Mouse (Mus musculus) spleen, embryonic (tissue): ENCODE measurements around the gene Trappc3l.

Source experiments
- CTCF ChIA-PET: fragments of 350-600 bp; sonication (Branson Sonifier 250); formaldehyde crosslinking; loops from one replicate; lab custom pipeline; 2022; lab: Charles Lee

Trappc3l gene

DNA sequence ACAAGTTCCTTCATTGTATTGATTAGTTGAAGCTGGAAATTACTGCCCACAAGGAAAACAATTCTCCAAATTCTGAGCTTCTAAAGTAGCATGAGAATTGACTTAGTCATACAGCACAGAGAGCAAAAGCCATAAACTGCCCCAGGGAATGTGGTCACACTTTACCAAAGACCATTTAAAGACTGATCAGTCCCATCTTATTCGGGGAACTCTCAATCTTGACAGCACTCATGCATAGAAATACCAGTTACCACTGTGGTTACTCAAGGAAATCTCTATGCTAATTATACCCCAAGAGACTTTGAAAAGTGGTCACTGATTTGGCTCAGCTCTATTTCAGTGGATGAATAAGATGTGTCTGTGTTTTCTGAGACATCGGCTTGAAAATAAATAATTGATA lies 57.8 kb downstream of the Trappc3l start:
- CTCF ChIA-PET: no interaction called here

DNA sequence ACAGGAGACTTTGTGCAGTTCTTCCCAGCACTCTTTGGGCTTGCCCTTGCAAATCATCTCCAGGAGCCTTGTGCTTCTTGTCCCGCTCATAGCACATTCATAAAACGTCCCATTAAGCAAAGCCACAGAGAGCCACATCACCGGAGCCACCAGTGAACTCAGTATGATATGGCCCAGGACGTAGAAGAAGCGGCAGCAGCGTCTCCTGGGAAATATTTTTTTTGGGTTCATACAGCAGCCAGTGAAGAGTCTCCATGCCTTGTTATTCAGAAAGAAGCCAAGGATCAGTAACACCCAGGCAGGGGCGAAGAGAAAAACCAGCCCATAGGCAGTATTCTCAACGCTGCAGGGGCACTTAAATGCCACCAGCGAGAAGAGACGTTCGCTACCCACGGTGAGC lies 58.6 kb downstream of the Trappc3l start:
- CTCF ChIA-PET: no interaction called here

DNA sequence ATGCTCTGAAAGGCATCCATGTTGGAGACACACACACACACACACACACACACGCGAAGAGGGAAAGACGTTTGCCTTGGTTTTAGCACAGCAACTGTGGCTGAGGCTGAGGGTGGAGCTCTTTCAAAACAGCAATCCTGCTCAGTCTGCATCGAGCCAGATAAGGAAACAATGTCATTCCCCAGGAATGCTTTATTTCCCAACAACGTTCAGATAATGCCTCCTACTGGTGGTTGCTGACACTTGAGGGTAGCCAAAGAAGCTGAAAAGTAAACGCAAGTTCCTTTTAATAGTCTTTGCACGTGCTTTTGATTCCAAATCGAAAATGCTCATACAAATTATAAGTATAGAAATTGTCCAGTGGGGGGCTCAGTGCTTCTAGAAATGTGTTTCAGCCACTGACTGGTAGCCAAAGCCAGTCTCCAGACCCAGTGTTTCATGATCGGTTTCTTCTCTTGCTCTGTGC lies 59.1 kb downstream of the Trappc3l start, which contains the start of gene Calhm5:
Gene Calhm5 (minus strand): TSS at position 102 of the 466 bp plus-strand sequence.
- CTCF ChIA-PET: no interaction called here

DNA sequence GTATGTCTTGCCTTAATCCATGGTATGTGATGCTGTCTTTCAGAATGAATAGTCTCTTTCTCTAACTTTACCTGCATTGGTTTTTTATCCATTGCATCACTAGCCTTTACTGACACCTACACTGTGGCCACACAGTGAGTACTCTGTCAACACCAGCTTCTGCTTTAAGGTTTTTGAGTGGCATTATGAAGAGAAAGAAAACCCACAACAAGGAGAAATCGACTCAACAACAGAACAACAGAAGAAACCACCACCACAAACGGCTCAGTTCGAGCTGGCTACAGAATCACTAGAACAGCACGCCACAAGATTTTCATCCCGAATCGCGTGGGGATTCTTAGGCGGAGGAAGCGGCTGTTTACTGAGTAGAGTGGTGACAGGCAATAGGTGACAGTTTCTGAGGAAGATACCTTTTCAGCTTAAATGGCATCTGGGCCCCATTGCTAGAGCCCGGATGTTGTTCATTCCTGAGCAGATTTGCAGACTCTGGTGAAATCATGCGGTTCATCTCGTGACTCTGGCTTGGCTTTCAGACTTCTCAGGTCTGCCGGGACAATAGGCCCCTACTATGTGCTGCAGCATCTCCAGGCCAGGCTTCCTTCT lies 73.6 kb downstream of the Trappc3l start:
- CTCF ChIA-PET: interaction anchor here (0.7 kb wide), 1 partner anchor 263 kb away, joined by 6 read pairs; no protein-coding TSS in a partner anchor

DNA sequence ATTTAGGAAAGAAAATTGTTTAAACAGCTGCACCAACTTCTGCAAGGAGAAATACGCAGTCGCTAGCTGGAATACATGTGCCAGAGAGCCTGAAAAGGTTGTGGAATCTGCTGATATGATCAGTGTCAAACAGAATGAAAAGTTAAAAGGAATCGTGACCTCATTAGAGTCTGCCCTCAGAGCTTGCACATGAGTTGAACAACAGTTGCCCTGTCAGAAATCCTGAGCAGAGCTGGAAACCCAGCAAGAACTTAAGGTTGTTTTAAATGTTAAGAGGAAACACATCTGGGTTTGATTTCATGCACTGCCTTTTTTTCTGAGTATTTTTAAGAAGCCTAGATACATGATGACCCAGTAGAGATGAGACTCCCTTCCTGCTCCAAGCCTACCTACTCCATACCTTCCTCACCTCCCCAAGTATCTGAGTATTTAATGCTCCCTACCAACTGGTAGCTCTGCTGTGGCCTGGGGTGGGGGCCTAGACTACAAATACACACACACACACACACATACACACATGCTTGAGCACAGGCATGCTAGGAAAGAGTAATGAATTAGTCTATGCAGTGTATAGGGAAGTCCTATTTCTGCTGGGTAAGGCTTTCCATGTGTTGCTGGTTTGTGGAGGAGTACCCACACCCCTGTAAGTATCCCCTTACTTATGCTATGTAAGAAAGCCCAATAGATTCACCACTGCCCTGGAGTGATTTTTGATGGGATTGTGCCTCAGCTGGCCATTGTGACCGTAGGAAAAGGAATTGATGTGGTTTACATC lies 74.8 kb downstream of the Trappc3l start:
- CTCF ChIA-PET: no interaction called here

DNA sequence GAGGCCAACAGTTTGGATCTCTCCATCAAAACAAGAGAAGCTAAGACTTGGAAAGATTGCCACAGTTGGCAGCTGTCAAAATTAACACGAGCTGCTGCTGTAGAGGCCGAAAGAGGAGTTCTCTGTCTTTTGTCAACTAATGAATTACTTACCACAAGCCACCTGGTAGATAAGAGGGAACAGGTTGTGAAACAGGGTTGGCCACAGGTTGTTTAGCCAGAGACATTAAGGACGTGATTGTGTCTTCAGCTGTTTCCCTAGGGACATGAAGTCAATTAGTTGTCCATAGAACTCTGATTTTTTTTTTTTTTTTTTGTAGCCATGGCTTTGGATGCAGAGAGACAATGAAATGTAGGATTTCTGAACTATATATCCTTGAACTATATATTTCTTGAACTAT lies 79.7 kb downstream of the Trappc3l start:
- CTCF ChIA-PET: no interaction called here

DNA sequence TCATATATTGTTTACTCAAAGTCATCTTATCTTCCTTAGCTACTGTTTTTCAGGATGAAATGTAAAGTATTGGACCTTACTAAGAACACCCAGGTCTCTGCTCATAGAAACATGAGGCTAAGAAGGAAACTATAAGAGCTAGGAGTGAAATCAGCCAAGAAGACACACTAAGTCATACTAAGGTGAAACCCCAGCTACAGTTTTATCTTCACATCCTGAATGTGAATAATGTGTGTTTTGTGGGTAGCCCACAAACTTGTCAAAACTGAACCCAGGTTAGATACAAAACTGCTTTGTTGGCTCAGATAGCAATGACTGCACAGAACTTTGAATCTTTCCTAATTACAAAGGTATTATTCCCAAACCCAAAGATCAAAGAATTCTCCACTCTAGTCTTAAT lies 80.4 kb downstream of the Trappc3l start:
- CTCF ChIA-PET: no interaction called here

DNA sequence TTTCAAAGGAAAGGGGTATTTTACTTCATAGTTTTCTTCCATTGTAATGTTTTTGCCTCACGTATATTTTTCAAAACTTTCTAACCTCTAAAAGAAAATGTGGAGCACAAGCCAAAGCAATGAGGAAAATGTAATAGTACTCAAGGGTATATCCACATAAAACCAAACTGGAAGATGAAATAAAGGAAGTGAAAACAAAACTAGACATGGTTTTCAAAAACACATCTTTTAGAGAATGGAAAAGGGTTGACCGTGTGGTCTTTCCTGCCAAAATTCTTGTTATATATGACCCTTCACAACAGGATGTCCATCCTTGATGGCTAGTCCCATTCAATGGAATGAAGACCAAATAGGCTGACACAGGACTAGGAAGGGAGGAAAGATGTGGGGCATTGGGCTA lies 81.0 kb downstream of the Trappc3l start:
- CTCF ChIA-PET: no interaction called here

DNA sequence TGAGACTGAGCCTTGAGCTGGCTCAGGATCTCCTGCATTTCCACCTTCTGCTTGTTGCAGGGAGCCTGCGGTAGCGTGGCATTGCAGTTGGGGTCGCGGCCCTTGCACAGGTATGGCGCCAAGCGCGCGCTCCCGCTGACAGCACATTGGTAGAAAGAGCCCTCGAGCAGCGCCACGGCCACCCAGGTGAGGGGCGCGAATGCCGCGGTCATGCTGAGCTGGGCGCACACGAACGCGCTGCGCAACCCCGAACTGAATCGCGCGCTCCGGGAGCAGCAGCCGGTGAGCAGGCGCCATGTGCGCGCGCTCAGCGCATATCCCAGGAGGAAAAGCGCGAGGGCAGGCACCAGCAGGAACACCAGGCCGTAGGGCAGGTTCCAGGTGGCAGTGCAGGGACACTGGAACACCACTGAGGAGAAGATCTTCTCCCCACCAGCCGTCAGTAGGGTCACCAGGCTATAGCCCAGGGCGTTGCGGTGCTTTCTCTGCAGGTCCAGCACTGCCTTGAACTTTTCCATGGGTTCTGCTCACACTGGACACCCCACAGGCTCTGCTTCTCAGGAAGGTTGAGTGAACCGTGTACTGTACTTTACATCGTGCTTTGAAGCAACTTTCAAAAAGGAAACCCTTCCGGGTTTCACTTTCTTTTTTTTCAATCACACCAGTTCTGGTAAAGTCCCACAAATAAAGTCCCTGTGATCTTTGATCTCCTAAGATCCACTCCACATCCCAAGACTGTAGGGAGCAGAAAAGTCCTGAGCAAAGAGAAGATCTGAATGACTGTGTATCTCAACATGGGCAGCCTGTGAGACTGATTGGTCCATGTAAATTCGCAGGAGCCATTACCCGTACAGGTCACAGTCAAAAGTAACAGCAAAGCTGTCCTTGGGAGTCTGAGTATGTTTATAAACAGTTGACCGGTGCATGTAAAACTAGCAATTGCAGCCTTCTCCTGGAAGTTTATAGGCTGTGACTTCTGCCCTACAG lies 90.3 kb downstream of the Trappc3l start, which contains the start of gene Calhm6:
Gene Calhm6 (minus strand): TSS at position 593 of the 987 bp plus-strand sequence.
- CTCF ChIA-PET: no interaction called here

DNA sequence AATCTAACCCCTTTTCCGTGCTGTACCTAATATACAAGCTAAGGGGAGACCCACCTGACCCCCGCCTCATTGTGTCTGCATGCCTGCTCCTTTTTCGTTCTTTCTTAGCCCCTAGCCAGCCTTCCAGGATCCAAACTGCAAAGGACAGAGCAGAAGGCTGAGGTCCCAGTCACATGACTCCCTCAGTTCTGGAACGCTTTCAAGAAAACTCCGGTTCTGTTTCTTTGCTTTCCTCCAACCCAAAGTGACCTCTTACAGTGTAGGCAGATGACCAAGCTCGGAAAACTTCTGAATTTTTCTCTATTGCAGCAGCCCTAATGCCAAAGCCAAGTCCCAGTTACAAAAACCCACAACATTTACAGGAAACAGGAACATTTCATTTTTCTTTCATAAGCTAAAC lies 91.0 kb downstream of the Trappc3l start:
- CTCF ChIA-PET: no interaction called here

DNA sequence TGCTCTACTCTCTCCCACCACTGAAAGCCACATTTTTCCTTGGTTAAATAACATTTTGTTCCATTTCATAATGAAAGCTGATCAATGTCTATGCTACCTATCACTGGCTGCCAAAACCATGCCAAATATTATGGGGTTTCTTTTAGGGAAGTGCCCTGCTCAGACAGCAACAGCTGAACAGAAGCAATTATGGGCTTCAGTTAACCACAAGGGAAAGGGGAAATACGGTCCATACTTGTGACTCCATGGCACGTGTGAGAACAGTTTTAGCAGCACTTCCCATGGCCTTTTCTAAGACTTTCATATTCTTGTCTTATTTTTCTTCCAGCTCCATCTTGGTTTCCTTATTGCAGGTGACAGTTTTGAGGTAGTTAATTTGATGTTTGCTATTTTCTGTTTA lies 94.0 kb downstream of the Trappc3l start:
- CTCF ChIA-PET: no interaction called here

DNA sequence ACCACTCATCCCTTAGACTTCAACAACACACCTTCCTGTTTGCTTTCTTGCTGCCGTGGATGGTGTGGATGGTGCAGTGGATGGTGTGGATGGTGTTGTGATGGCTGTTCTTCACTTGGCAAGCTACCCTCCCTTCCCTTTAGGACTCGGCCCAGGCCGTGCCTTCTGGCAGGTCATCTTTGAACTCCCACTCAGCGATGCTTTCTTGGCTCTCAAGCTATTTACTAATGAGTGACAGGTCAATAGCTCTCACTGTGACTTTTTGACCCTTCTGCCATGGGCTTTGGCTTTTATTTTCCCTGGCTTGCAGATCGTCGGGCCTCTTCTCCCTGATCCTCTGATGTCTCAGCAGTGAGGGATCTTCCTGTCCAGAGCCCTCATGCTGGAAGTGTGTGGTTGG lies 99.0 kb downstream of the Trappc3l start:
- CTCF ChIA-PET: no interaction called here

DNA sequence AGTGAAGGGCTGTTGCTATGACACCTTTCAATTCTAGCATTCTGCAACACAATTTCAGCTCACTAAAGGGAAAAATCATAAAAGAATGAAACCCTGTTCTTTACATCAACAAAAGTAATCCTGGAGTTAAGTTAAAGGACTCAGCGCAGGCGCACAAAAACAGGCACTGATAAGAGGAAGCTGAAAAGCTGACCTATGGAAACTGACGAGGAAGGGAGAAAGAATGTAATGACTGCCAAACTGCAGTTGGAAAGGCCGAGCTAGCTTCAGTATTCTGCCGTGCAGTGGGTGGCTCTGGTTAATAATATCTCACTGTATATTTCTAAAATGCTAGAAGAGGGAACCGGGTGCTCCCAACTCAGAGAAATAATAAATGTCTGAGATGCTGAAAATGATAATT lies 100.6 kb downstream of the Trappc3l start:
- CTCF ChIA-PET: no interaction called here

DNA sequence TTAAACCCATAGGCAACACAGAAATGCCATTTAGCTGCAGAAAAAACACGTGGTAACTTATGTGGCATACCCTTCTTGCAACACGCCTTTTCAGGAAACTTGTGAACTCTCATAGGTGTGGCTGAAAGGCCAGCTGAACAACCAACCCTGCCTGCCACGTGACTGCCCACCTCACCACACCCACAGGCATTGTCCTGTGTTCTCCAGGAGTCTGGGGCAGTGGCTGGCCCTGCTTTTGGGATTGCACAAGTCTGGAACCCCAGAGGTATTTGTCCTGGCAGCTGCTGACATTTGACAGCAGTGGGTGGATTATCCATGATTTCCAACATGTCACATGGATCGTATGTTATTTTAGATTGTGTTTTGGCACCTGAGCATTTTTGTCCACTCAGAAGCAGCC lies 102.4 kb downstream of the Trappc3l start:
- CTCF ChIA-PET: no interaction called here

DNA sequence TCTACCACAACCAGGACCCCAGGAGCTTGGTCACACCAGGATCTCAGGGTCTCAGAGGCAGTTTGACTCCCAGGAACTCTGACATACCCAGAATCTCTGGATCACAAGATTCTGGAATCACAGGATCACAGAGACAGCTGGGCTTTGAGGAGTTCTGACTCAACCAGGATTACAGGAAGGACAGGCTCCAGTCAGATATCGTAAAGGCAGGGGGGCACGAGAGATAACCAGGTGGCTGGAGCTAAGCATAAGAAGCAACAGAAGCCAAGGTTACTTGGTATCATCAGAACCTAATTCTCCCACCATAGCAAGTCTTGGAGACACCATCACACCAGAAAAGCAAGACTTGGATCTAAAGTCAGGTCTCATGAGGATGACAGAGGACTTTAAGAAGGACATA lies 104.3 kb downstream of the Trappc3l start:
- CTCF ChIA-PET: no interaction called here

DNA sequence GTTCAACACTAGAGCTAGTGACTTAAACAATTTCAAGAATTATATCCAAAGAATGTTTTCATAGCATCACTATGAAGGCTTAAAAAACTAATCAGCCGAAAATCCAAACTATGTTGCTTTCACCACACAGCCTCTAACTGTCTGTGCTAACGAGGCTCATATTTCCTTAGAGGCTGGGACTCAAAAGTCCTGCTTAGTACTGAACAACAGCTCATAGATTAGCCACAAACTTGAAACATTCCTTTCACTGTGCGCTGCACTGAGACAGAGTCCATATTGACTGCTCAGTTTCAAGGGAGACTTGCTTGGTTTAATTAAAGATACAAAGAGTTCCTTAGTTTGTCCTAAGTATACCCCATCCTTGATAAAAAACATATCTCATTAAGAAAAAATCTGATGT lies 112.4 kb downstream of the Trappc3l start:
- CTCF ChIA-PET: no interaction called here

DNA sequence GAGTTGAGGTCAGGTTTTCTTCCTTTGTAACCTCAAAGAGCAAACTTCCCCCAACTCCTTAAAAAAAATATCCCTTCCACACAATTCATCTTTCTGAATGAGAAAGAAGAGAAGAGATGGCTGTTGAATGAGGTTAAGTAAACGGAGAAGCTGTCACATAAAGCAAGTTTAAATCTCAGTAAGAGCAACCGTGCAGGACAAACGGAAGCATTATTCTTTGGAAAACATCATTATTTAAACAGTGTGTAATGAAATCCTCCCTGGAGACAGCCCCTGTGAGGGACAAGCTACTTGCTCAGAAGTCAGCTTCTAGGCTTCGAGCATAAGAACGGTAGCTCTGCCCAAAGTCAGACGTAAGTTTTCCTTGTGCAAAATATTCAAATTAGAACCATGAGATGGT lies 113.1 kb downstream of the Trappc3l start:
- CTCF ChIA-PET: no interaction called here

DNA sequence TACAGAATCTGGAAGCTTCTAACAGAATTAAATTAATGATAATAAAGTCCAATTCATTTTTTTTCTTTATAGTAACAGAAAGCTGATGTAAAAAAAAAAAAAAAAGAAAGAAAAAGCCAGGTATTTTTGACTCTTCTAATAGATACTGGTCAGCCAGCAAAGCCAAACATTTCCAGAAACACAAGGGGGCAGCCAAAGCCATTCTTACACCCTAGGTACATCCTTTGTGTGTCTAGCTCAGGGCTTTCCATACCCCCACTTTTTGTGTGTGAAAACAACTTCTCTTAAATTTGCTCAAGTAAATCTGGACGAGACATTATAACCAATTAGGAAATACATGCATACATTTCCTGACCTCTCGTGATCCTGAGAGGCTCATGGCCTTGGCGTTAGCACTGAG lies 114.4 kb downstream of the Trappc3l start:
- CTCF ChIA-PET: interaction anchor here (1.0 kb wide), 1 partner anchor 13 kb away, joined by 5 read pairs; no protein-coding TSS in a partner anchor

DNA sequence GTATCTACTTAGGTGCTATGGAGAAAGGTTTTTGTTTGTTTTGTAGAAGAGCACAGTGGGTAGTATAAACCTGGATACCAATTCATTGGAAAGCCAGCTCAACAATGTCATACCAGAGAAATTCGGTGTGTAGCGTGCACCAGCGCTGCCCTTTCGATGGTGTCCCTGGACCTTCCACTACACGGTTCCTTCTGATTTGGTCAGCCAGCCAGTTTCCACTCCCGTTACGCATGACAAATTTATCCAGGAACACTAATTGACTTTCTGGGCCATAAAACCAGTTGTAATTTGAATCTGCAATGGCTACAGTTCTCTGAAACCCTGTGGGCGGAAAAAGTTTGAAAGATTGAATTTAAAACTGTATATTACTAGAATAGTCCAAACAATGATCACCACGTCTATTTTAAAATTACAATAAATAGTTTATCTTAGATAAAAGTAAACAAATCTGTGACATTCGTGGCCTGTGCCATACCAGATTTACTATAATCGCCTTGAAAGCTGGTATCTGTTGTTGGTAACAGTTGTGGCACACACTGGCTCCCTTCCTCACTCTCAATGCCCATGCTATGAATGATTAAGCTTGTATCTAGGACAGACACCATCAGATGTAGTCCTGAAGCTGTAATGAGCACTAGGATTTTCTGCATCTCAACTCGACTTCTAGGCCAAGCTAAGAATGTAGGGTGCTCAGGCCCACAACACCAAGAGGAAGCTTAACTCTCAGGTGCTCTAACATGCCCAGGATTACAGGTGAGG lies 118.6 kb downstream of the Trappc3l start:
- CTCF ChIA-PET: interaction anchor here (0.6 kb wide), 1 partner anchor 9 kb away, joined by 4 read pairs; no protein-coding TSS in a partner anchor
